Mouse (Mus musculus) urinary bladder, postnatal 10 days (tissue): ENCODE data around the gene Prkrip1.
"Not testable (repeated sequence)": the region's sequence is repeated elsewhere in the genome, so short reads cannot be mapped to it uniquely, and the experiment has no call there.

ENCODE experiments used
- DNase-seq: peaks from one replicate; pipeline ENCODE4 v3.0.0; 2022; ENCODE audit warnings: low spot score

The Prkrip1 gene

DNA sequence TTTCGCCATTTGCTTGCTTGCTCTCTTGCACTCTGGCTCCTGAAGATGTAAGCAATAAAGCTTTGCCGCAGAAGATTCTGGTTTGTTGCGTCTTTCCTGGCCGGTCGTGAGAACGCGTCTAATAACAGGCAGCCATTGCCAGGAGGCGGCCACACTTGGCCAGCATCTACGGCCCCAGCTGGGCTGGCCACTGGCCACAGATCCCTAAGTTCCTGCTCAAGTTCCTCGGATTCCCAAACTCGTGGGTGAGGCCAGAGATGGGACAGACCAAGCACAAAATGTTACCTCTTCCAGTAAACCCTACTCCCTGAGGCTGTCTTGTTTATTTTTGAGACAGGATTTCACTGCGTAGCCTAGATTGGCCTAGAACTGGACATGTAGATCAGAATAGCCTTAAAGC lies 38.7 kb downstream of the Prkrip1 start:
- DNase-seq: not testable (repeated sequence)

DNA sequence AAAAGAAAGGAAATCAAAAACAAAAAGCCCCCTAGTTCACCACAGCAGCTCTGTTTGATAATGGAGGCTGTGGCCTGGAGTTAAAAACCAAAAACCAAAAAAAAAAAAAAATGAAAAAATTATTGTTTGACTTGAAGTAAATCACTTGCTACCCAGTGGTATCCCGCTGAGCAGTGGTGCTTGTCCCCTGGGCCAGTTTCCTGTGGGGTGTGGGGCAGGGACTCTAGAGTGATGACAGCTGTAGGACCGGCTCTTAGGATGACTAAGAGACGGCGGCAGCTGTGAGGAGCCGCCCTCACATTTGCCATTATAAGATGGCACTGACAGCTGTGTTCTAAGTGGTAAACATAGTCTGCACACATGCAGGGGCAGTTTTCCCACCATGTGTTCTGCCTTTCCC lies 43.4 kb downstream of the Prkrip1 start:
- DNase-seq: no peak

DNA sequence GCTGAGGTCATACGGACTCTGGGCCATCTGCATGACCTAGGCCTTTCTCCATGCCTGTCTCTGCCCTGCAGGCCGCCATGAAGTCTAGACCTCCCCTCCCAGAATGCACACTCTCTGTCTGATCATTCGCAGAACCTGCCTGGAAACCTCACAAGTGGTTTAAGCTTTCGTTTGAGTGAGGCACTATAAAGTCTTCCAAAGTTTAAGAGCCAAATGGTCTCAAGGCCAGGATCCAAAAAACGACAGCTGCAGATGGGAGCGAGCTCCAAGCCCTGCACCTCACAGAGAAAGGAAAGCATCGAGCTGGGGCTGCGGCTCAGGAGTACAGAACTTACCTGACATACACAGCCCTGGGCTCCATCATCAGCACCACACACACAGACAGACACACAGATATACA lies 46.4 kb downstream of the Prkrip1 start:
- DNase-seq: no peak

DNA sequence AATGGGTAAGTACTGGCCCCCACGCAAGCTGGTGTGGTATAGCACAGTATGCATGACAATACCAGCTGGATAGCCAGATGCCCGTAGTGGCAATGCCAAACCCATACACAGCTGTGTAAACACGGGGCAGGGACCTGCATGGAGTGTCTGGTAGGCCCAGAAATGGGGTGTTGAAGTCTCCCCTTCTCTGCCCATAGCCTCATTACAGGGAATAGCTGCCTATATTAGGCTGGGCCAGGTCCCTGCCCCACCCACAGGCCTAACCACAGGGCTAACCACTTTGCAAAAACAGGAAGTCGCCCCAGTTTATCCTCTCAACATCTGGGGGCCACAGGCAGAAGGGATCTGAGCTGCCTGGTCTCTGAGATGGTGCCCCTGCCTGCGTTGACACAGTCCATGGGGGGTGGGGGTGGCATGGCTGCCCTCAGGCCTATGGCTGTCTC lies 49.6 kb downstream of the Prkrip1 start:
- DNase-seq: not testable (repeated sequence)

DNA sequence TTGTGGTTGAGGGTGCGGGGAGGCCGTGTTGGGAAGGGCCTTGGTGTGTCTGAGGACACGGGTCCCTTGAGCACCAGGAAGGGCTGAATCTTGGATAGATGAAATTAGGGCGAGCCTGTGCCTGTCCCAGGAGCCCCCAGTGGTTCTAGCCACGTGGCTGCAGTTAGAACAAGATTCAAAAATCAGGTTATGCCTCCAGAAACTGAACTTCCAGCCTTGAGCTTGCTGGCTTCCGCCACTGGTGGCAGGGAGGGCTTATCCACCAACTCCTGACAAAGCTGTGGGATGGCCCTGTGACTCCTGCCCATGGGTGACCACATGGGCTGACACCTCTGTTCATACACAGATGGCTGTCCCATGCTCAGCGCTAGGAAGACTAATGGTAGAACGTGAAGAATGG lies 51.1 kb downstream of the Prkrip1 start:
- no peak for DNase-seq

DNA sequence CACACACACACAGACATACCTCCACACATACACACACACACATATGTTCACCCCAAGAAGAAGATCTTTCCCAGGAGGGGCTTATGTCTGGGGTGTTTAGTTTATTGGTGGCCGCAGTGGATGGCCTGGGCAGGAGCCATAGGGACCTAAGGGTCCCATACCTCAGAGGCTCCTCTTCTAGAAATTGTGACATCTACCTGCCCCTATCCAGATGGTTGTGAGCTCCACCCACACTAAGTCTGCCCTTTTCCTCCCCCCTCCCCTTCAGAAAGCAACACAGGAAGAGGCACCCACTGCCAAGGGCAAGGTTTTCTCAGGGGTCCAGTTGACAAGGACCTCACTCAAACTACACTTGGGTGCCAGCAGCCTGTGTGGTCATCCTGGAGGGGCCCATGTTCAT lies 51.8 kb downstream of the Prkrip1 start:
- DNase-seq: no peak

DNA sequence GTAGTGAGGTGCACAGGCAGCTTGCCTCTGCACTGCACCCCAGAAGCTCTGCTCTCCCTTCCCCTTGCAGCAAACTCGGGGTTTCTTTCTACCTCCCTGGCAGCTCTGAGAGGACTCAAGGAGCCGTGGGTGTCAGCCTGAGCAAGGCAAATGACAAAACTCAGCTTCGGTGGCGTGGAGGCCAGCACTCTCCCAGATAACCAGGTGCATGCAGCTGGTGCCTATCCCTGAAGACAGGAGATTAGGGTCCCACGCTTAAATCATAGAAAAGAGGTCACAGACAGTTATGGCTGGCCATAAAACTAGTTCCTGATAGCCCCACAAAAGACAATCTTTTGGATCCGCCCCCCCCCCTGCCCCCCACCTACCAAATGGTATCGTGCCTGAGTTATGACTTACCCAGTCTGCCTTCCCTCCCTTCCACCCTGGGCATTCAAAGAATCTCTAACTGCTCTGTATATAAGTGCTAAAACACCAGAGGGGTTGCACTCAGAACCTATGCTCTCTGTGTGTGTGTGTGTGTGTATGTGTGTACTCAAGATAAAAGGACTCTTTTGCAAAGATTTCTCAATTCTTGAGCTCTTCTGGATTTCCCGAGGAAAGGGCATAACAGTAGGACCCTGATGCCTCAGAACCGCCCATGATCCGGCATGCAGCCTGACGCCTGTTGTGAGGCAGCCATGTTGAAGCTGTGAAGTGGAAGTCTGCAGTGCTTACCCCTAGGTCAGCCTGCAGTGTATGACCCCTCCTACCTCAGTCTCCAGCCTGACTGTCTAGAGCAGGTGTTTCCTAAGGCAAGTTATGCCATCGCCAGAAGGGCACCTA lies 53.9 kb downstream of the Prkrip1 start:
- no peak for DNase-seq

DNA sequence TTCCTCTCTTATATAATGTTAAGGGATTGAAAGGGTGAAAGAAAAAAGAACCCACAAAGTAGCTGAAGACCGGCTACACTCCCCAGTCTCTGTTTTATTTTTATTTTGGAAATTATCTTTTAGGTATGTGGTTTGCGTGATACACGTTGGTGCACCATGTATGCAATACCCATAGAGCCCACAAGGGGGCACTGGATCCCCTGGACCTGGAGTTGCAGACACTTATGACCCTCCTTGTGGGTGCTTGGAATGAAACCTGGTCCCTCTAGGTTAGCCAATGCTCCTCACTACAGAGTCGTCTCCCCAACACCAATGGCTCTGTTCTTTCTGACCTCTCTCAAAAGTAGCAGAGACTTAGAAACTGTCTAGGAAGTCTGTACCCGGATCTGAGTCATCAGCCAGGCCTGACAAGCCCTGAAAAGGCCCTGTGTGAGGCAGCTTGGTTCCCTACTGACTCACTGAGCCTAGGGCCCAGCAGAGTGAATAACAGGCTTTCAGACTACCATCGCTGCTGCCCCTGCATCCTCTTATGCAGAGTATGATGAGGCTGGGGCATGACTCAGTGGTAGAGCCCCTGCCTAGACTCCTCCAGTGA lies 55.5 kb downstream of the Prkrip1 start:
- no peak for DNase-seq

DNA sequence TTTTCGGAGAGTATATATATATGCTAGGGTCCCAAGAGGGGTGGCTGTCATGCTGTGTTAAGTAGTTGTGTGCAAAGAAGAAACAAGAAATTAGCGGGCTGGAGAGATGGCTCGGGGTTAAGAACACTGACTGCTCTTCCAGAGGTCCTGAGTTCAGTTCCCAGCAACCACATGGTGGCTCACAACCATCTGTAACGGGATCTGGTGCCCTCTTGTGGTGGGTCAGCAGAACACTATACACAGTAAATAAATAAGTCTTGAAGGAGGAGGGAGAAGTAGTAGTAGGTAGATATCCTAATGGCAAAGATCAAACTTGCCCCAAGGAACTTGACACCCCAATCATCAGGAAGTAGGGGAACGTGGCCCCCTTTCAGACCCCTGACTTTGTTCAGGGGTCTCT lies 56.0 kb downstream of the Prkrip1 start:
- DNase-seq: no peak

DNA sequence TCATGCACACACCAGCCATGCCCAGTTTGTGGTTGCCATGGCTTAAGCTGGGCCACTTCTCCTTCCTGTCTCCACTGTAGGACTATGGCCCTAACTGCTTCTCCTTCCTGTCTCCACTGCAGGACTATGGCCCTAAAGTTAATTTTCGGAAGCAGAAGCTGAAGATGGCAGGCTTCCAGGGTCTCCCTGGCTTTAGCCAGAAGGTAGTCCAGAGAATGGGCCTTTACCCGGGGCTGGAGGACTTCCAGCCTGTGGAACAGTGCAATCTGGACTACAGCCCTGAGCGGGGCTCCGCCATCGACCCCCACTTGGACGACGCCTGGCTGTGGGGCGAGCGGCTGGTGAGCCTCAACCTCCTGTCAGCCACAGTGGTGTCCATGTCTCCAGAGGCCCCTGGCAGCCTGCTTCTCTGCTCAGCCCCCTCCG lies 58.7 kb downstream of the Prkrip1 start:
- DNase-seq: no peak

DNA sequence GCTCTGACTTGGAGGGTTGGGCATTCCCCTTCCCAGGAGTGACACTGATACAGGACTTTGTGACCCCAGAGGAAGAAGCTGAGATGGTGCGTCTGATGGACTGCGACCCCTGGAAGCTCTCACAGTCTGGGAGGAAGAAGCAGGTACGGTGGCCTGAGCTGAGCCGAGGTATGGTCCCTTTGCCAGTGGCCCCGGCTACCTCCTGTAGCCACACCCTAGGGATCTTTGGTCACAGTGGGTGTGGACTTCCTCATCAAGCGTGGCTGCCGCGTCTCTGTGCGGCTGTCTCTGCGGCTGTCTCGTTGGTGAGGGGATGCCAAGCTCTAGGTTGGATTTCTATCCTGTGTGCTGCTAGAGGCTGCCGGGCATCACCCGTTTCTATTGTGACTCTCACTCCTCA lies 59.4 kb downstream of the Prkrip1 start:
- DNase-seq: no peak

DNA sequence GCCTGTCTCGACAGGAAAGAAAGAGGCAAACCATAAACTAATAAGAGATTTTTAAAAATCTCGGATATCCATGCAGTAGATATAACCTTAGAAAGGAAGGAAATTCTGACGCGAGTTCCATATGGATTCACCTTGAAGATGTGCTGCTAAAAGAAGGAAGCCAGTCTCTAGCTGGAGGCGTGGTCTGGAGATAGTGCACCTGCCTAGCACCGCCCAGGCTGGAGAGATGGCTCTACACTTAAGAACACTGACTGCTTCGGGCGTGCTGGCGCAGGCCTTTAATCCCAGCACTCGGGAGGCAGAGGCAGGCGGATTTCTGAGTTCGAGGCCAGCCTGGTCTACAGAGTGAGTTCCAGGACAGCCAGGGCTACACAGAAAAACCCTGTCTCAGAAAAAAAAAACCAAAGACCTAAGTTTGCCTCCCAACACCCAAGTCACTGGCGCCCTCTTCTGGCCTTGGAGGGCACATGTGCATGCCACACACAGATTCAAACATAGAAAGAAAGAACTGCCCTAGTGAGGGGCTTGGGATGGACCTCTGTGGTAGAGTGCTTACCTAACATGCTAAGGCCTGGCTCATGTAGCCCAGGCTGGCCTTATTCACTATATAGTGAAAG lies 61.0 kb downstream of the Prkrip1 start:
- no peak for DNase-seq

DNA sequence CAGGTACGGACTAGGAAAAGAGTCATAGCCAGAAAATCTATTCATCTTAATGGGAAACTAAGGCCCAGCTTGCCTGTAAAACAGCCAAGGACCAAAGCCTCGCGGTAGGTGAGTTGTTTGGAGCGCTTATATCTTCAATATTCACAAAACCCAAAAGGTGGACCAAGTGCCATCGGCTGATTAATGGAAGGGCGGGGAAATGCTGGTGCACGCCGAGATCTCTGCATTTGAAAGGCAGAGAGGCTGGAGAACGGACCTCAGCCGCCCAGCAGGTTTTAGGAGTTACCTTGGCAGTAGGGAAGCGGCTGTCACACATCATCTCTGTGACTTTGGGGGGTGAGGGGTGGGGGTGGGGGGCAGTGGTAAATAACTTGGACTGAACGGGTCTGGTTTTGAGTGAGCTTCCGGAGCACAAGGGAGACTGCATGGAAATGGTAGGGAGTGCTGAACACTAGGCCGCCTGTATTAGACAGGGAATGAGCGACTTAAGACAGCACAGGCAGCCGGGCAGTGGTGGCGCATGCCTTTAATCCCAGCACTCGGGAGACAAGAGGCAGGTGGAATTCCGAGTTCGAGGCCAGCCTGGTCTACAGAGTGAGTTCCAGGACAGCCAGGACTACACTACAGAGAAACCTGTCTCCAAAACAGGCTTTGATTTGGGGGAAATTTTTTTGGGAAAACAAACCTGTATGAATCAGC lies 62.3 kb downstream of the Prkrip1 start:
- DNase-seq: no peak

DNA sequence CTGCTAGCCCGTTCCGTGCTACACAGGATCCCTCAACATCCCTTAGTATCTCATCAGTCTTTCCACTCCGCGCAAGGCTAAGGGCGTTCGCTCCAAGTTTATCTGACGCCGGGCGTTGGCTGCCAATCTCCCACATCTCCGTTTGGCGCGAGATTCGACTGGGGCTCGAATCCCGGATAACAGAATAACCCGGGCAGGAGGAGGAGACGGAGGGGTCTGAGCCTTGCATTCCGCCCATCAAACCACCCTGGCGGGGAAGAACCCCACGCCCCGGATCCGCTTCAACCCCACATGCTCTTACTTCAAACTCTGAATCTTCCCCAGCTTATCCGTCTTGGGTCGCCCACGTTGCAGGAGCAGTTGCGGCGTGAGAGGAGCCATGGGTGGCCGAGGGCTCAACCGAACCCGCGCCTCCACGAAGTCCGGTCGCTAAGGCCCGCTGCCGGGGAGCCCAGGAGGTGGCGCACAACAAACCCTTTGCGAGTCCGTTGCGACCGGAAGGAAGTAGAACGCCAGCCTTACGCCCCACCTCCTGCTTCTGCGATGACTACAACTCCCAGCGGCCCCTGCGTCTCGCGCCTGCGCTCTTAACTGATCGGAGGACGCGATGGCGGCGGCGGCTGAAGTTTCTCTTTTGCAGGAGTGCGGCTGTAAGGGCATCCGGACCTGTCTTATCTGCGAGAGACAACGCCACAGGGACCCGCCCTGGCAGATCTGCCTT lies 63.0 kb downstream of the Prkrip1 start, which contains the start of the genes Lrwd1 and Alkbh4:
Lrwd1 (minus strand) TSS at position 504 of the 721 bp plus-strand sequence.
Alkbh4 (plus strand) TSS at position 576 of the 721 bp plus-strand sequence.
- DNase-seq: peak; percentile 77
